Mouse (Mus musculus) neural tube, embryonic 13.5 days (tissue): Measurements from ENCODE around the gene Nostrin. TPM values are rescaled to one million over a fixed set of nuclear protein-coding genes. Genes with fewer than 3 reads are reported as not detected.

Experiments
- polyA plus RNA-seq: library from polyadenylated mRNA; unstranded; fragments of >200 nt; fragmentation: Nextera tagmentation; extraction: Ambion mirVana; gene quantifications from 2 replicates; pipeline ENCODE4 v1.2.1, GENCODE M21; 2015

The Nostrin gene
- polyA plus RNA-seq, 1 experiment from 2014 or later, result 0.89 TPM

Other genes starting within 250 kb of the Nostrin start
- 38.8 and 42.0 TPM in 2 replicates for gene Spc25, start 70.4 kb downstream of the Nostrin start, polyA plus RNA-seq
- 0.28 and 0.48 TPM in 2 replicates for gene G6pc2, start 75.3 kb downstream of the Nostrin start, polyA plus RNA-seq
- gene Abcb11, start 206.8 kb downstream of the Nostrin start, polyA plus RNA-seq, result not detected in 2 replicates
- gene Dhrs9, start 244.6 kb downstream of the Nostrin start, polyA plus RNA-seq, result not detected in 2 replicates